Mouse (Mus musculus) gastrocnemius, postnatal 10 days (tissue): ENCODE results near the gene Dnajc5. TPM values are rescaled to one million over a fixed set of nuclear protein-coding genes. Genes with fewer than 3 reads are reported as not detected.
A peak's percentile ranks its signal among the peaks of the same experiment; 100 is the strongest.
"Not testable (repeated sequence)": the region's sequence is repeated elsewhere in the genome, so short reads cannot be mapped to it uniquely, and the experiment has no call there.

Source experiments
- DNase-seq: peaks from one replicate; pipeline ENCODE4 v3.0.0; 2021; ENCODE audit warnings: mixed read lengths
- long read RNA-seq, 2 experiments: library from polyadenylated mRNA; stranded (forward); transcript quantifications; one replicate each; pipeline ENCODE4 v2.0.0; 2021
- total RNA-seq, 2 experiments: library from RNA; stranded (reverse); gene quantifications; 2 replicates each; pipeline ENCODE4 v1.2.3; 2021

The Dnajc5 gene
- total RNA-seq: 10 to 100 TPM; 67.5 to 70.1 TPM
- long read RNA-seq, experiment 1, full-length matches to known transcripts: 60 of 95 reads
- long read RNA-seq, experiment 1, partial matches to known transcripts: 5 of 95 reads
- long read RNA-seq, experiment 1, other reads (novel, unspliced or antisense): 30 of 95 reads
- long read RNA-seq, experiment 2, full-length matches to known transcripts: 48 of 78 reads
- long read RNA-seq, experiment 2, partial matches to known transcripts: 23 of 78 reads
- long read RNA-seq, experiment 2, other reads (novel, unspliced or antisense): 7 of 78 reads

GRCm38 (mm10) chr2:181520118-181520935 is at the start of gene Dnajc5:
Dnajc5 (plus strand) TSS chr2:181520485.
- peak; percentile 94 for DNase-seq

- DNase-seq: peak; percentile 44
Observed at GRCm38 (mm10) chr2:181471246-181471645, 49.0 kb upstream of the Dnajc5 start.

- no peak for DNase-seq
Observed at GRCm38 (mm10) chr2:181472256-181472827, 47.9 kb upstream of the Dnajc5 start.

GRCm38 (mm10) chr2:181483120-181483519 is 37.2 kb upstream of the Dnajc5 start:
- no peak for DNase-seq

GRCm38 (mm10) chr2:181483562-181484318 is 36.5 kb upstream of the Dnajc5 start:
- DNase-seq: peak; percentile 41

- no peak for DNase-seq
Observed at GRCm38 (mm10) chr2:181484456-181485233, 35.6 kb upstream of the Dnajc5 start.

GRCm38 (mm10) chr2:181485741-181486140 is 34.5 kb upstream of the Dnajc5 start:
- DNase-seq: no peak

GRCm38 (mm10) chr2:181487338-181488277 is 32.7 kb upstream of the Dnajc5 start:
- DNase-seq: peak; percentile 17

- no peak for DNase-seq
Observed at GRCm38 (mm10) chr2:181491432-181492205, 28.7 kb upstream of the Dnajc5 start.

- DNase-seq: no peak
Observed at GRCm38 (mm10) chr2:181492206-181492605, 28.1 kb upstream of the Dnajc5 start.

GRCm38 (mm10) chr2:181493156-181493927 is 26.9 kb upstream of the Dnajc5 start, which contains the start of gene Abhd16b:
Abhd16b (plus strand) TSS chr2:181493206.
- peak; percentile 19 for DNase-seq

GRCm38 (mm10) chr2:181494266-181494945 is 25.9 kb upstream of the Dnajc5 start:
- no peak for DNase-seq

- DNase-seq: not testable (repeated sequence)
Observed at GRCm38 (mm10) chr2:181495845-181496244, 24.4 kb upstream of the Dnajc5 start.

GRCm38 (mm10) chr2:181496281-181496680 is 24.0 kb upstream of the Dnajc5 start:
- peak; percentile 69 for DNase-seq

GRCm38 (mm10) chr2:181496831-181497547 is 23.3 kb upstream of the Dnajc5 start, which contains the start of gene Tpd52l2:
Tpd52l2 (plus strand) TSS chr2:181497142.
- DNase-seq: peak; percentile 88

- peak; percentile 52 for DNase-seq
Observed at GRCm38 (mm10) chr2:181497548-181497875, 22.8 kb upstream of the Dnajc5 start.

GRCm38 (mm10) chr2:181498644-181499043 is 21.6 kb upstream of the Dnajc5 start:
- DNase-seq: no peak
